Mouse (Mus musculus): Measurements from ENCODE around the gene Vsnl1.

Gene Vsnl1

GRCm38 (mm10) chr12:11277207-11277606, 159.2 kb downstream of the Vsnl1 start:
- DNase-seq (ENCODE audit: low spot score in 2 of 2): no peak

- no peak for DNase-seq (ENCODE audit: low spot score in 2 of 2)
Measured at GRCm38 (mm10) chr12:11276632-11277031, 159.8 kb downstream of the Vsnl1 start.
